Mouse (Mus musculus): ENCODE measurements around the gene Uso1.
A peak's percentile ranks its signal among the peaks of the same experiment; 100 is the strongest.

Gene Uso1

DNA sequence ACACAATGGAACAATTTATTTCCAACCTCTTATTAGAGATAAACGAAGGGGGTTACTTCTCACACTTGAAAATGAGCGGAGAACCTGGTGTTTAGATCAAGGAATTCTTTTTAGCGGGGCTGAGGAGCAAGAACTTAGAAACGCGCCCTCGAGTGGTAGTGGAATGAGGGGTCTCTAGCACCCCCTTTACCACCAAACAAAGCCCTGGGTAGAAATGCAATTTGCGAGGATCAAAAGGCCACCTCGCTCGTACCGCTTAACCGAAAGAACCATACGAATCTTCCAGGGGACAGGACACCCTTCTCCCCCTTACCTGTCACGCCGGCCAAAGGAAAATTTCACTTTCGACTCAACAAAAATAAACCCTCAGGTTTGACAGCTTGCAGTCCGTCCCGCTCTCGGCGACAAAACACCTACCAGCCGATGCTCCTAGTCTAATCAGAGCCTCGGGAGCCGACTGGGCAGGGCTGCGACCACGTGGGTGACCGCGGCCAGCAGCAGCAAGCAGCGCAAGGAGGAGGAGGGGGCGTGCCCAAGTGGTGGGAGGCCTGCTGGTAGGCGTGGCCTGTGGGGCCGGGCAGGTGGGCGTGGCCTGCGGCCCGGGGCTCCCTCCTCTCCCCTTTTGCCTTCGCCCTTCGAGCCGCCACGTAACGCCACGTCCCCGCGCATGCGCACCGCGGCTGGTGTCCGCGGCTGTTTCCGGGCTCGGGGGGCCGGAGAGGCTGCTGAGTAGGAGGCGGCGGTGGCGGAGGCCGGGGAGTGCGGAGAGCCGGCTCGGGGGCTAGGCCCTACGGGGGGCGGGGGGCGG is at the start of gene Uso1:
Gene Uso1 (plus strand): TSS at position 700 of the 808 bp plus-strand sequence.
- DNase-seq (ENCODE audit: low read depth): peak; percentile 97

- DNase-seq (ENCODE audit: low read depth): no peak
Measured at GRCm38 (mm10) chr5:92093263-92094061, 44.3 kb upstream of the Uso1 start.

- DNase-seq (ENCODE audit: low read depth): no peak
Measured at GRCm38 (mm10) chr5:92094062-92094415, 43.7 kb upstream of the Uso1 start.

DNA sequence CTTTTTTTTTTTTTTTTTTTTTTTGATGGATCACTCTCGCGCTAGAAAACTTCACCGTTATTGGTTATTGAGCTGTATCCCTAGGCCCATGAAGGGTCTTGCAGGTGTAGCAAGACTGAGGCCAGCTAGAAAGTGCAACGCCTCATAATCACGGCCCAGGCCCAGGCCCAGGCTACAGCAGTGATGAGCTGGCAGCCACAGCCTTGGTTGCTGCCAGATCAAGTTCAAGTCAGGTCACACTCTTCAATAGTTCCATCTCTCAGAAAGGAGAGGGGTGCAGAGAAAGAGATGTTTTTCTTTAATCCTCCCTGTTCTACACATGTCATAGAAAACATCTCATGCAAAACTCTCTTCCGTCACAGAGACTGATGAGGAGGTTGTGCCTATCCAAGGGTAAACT is 41.0 kb upstream of the Uso1 start:
- no peak for DNase-seq (ENCODE audit: low read depth)

DNA sequence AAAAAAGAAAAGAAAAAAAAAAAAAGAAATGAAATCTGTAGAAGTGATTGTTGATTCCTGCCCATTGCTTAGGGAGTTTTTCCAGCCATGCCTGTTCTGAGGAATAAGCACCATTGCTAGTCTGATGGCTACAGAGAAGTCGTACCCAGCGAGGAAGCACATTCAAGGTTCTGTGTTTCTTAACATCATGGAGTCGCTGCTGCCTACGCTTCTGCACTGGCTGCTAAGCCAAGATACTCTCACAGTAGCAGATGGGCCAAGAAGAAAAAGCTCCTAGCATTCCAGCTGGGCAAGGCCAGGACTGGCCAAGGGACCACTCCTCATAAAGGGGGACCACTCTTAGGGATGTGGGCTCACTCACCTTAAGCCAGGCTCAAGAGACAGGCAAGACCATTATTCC is 40.0 kb upstream of the Uso1 start:
- no peak for DNase-seq (ENCODE audit: low read depth)

DNA sequence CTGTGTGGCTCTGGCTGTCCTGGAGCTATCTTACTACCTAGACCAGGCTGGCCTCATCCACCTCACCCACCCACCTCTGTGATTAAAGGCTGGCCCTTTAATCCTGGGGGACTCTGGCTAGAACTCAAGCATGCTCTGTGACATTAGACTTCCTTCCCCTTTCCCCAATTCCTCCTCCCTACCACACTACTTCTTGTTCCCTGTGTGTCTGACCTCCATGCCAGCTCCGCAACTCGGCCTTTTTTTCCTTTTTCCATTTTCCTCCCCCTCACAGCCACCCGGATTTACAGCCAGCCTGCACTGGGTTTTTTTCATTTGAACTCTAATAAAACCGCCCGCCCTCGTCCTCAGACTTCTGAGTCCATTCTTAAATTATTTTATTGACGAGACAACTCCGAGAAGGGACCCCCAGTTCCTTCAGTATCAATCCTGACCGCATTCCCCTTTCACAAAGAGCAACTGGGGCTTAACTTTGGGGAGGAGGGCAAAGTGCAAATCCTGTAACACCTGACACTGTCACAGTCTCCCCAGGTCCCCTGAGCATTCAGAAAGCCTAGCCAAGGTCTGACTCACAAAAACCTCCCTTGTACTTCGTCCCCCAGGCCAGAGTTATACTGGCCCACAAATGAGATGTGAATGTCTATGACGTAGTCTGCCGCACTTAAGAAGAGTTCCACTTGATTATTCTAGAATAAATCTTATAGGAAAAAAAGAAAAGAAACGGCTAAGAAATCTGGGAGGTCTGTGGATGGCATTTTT is 39.2 kb upstream of the Uso1 start:
- DNase-seq (ENCODE audit: low read depth): no peak

DNA sequence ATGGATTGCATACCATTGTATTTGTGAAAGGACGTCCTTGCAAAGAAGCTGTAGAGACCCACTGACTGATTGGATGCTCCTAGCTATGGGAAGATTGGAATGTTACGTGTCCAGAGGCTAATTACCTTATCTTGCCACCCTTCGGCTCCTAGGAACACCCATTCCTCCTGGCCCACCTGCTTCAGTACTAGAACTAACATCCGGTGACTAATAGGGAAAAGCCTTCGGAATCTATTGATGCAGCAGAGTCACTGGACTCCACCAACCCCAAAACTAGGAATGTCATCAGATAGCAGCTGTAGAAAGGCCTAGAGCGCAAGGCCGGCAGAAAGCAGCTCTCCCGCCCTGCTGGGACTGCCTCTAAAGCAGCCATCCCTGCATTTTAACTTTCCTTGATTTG is 36.1 kb upstream of the Uso1 start:
- DNase-seq (ENCODE audit: low read depth): no peak

GRCm38 (mm10) chr5:92103062-92103461 is 34.7 kb upstream of the Uso1 start:
- no peak for DNase-seq (ENCODE audit: low read depth)

DNA sequence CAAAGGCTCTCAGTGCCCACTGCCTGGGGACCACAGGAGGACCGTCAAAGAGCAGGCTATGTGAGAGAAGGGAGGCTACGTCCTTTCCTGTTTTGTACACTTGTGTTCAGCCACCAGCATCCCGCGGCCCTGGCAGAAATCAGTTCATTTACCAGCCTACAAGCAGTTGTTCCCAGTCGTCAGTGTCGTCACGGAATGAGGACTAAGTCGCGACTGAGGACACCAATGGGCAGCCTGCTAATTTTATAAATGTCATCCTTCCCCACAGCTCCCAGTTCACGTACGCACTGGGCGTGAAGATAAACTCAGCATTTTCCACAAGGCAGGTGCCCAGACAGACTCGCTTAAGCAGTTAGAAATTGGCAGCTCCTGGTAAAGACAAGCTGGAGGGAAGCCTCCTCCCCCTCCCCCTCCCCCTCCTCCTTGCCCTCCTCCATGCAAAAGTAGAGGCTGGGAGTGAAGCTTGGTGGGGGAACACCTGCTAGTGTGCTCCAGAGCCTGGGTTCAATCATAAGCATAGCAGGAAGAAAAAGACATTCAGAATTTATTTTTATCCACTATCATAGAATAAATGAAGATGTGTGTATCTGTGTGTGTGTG is 33.8 kb upstream of the Uso1 start:
- DNase-seq (ENCODE audit: low read depth): no peak

DNA sequence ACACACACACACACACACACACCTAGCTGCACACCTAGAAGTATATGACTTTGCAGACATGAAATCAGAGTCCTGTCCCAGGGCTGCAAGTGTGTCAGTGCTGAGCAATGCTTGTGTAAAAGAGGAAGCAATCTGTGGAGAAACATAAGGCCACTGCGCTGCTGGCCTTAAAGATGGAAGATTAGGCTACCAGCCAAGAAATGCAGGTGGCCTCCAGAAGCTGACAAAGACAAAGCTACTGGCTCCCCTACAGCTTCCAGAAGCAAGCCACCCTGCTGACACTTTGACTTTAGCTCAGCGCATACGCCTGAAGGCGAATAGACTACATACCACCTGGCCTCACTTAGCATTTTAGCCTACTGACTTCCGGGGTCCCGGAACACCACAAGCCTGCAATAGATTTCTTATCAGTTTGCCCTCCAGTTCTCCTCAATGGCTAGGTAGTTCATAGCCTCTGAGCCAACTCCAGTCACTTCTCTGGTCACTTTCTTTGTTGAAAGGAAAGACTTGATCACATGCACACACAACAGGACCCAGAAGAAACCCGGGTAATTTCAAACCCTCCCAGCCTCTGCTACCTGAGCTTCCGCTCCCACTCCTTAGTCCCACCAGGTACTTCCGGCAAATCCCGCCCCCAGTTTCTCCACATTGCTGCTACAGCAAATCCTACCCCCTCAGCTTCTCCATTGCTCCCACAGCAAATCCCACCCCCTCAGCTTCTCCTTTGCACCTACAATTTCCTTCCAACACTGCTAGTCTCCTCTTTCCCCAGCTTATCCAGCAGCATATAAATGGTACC is 31.2 kb upstream of the Uso1 start:
- no peak for DNase-seq (ENCODE audit: low read depth)

GRCm38 (mm10) chr5:92107282-92107681 is 30.5 kb upstream of the Uso1 start:
- DNase-seq (ENCODE audit: low read depth): no peak

GRCm38 (mm10) chr5:92110818-92111355 is 26.9 kb upstream of the Uso1 start:
- no peak for DNase-seq (ENCODE audit: low read depth)

DNA sequence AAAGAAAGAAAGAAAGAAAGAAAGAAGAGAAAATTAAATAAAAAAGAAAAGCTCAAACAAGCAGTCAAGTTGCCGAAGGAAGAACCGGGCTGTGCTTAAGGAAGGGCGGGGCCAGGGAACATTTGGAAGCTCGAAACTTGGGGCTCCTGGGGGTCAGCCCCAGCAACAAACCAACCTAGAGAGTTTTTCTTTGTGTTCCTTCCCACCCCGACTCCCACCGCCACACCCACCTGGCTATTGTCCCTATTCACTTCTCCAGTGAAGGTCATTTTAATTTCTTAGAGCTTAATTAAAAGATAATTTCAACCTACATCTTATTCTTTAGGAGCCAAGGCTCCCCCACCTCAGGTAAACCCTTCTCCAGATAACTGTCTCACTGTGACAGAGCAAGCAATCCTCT is 25.6 kb upstream of the Uso1 start:
- DNase-seq (ENCODE audit: low read depth): no peak

- DNase-seq (ENCODE audit: low read depth): no peak
Measured at GRCm38 (mm10) chr5:92112585-92112984, 25.2 kb upstream of the Uso1 start.

DNA sequence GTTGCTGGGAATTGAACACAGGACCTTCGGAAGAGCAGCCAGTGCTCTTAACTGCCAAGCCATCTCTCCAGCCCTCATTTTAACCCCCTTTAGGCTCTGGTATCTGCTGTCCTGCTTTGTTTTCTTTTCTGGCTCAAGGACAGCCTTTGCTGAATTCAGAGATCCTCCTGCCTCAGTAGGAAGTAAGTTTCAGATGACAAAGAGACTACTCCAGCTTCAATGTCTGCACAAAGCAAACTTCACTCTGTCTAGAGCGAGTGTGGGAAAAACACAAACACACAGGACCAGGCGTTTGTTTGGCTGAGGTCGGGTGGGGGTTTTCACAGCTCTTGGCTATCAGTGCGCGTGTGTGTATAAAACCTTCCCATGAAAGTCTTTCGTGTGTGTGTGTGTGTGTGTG is 24.3 kb upstream of the Uso1 start:
- DNase-seq (ENCODE audit: low read depth): no peak

GRCm38 (mm10) chr5:92114223-92114622 is 23.5 kb upstream of the Uso1 start:
- no peak for DNase-seq (ENCODE audit: low read depth)

GRCm38 (mm10) chr5:92114939-92115338 is 22.8 kb upstream of the Uso1 start:
- DNase-seq (ENCODE audit: low read depth): no peak

GRCm38 (mm10) chr5:92117823-92118403 is 19.8 kb upstream of the Uso1 start:
- DNase-seq (ENCODE audit: low read depth): peak; percentile 57

- no peak for DNase-seq (ENCODE audit: low read depth)
Measured at GRCm38 (mm10) chr5:92121636-92122035, 16.1 kb upstream of the Uso1 start.

DNA sequence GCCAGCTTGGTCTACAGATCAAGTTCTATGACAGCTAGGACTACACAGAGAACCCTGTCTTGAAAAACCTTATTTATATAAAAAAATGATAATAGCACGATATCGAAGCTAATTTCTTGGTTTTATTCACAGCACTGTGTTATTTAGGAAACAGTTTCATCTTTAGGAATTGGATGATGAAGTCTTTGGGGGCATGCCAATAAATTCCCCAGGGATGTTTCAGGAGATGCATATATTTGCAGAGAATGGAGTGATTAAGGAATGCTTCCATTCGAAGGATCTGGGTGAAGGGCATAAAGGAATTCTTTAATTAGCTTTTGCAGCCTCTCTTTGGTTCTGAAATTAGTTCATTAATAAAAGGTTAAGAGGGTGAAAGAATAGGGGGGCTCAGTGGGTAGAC is 12.3 kb upstream of the Uso1 start:
- no peak for DNase-seq (ENCODE audit: low read depth)

- peak; percentile 41 for DNase-seq (ENCODE audit: low read depth)
Measured at GRCm38 (mm10) chr5:92127141-92127625, 10.6 kb upstream of the Uso1 start.

Measured in fibroblast of lung, adult 2 months (primary cell).